Mouse (Mus musculus) Patski (cell line): Measurements from ENCODE around the gene Fut4. TPM values are rescaled to one million over a fixed set of nuclear protein-coding genes. Genes with fewer than 3 reads are reported as not detected.

ENCODE experiments used
- ATAC-seq: fragments of 100-300 bp; one replicate; pipeline ENCODE4 v1.8.0; 2021
- CTCF ChIA-PET: fragments of 350-600 bp; sonication (Branson Sonifier 250); formaldehyde crosslinking; loops from one replicate; lab custom pipeline; 2022; ENCODE audit warnings: inconsistent platforms; lab: Charles Lee
- POLR2A ChIA-PET: fragments of 350-600 bp; sonication (Branson Sonifier 250); formaldehyde crosslinking; loops from one replicate; lab custom pipeline; 2022; ENCODE audit warnings: antibody characterized with exemption, inconsistent platforms; lab: Charles Lee
- DNase-seq: peaks from one replicate; pipeline ENCODE4 v3.0.0-alpha.2; 2011; ENCODE audit warnings: low read depth, low spot score
- H3K27me3 ChIP-seq: fragments of 371-371 bp; one replicate; pipeline ENCODE4 v1.5.1; 2021
- CTCF ChIP-seq: fragments of 100-300 bp; IDR thresholded peaks from one replicate; pipeline ENCODE4 v1.5.1; 2021
- in situ Hi-C: fragments of 300-500 bp; cut with MboI; formaldehyde crosslinking; loops from 3 replicates; pipeline ENCODE4 v1.11.1; 2018; ENCODE audit warnings: low pct_unique_long_range_greater_than_20kb, mixed read lengths
- polyA plus RNA-seq: library from polyadenylated mRNA; unstranded; gene quantifications from one replicate; pipeline ENCODE4 v1.2.3, GENCODE M21; 2021

The Fut4 gene
- polyA plus RNA-seq, 1 experiment from 2014 or later: 0.03 TPM

GRCm38 (mm10) chr9:14699288-14699640 is 52.9 kb downstream of the Fut4 start:
- ATAC-seq: no peak
- ChIA-PET CTCF (interaction anchor here (0.7 to 3.8 kb wide), 19 partner anchors 9 to 832 kb away, joined by 3 to 26 read pairs (median 5); no protein-coding TSS in a partner anchor), POLR2A (interaction anchor here (0.6 to 1.0 kb wide), 3 partner anchors 170 to 319 kb away, joined by 3 to 4 read pairs (median 3); no protein-coding TSS in a partner anchor)

GRCm38 (mm10) chr9:14698582-14699287 is 53.5 kb downstream of the Fut4 start:
- peak; percentile 57 for ATAC-seq
- peak; percentile 97 for TF ChIP-seq CTCF
- ChIA-PET POLR2A (interaction anchor here (0.6 to 1.0 kb wide), 3 partner anchors 170 to 319 kb away, joined by 3 to 4 read pairs (median 3); no protein-coding TSS in a partner anchor), CTCF (interaction anchor here (0.6 to 3.8 kb wide), 21 partner anchors 9 to 831 kb away, joined by 3 to 26 read pairs (median 5); no protein-coding TSS in a partner anchor)
- peak; percentile 53 for DNase-seq
- no peaks in the 10 kb centered on the region for H3K27me3 ChIP-seq
- in situ Hi-C loops: loop anchor here (5.0 kb wide), 2 partner anchors 186 to 351 kb away; no protein-coding TSS in a partner anchor

More at GRCm38 (mm10) chr9:14699288-14699640, 52.9 kb downstream of the Fut4 start:
- H3K27me3 ChIP-seq: no peaks in the 10 kb centered on the region
- in situ Hi-C loops: loop anchor here (5.0 kb wide), 2 partner anchors 187 to 352 kb away; no protein-coding TSS in a partner anchor
- no peak for DNase-seq
- no peak for TF ChIP-seq CTCF

Other genes starting within 250 kb of the Fut4 start
- 44.1 TPM for gene Amotl1, start 107.3 kb downstream of the Fut4 start, polyA plus RNA-seq
- gene Piwil4, start 11.7 kb downstream of the Fut4 start, polyA plus RNA-seq: 0.17 TPM
- not detected for gene 1700012B09Rik, start 18.6 kb upstream of the Fut4 start, polyA plus RNA-seq
- gene Mre11a, start 32.3 kb upstream of the Fut4 start, polyA plus RNA-seq: 16.5 TPM
- gene Ankrd49, start 32.5 kb upstream of the Fut4 start, polyA plus RNA-seq: 13.5 TPM
- gene Gpr83, start 107.8 kb upstream of the Fut4 start, polyA plus RNA-seq: not detected
- not detected for gene Izumo1r, start 151.6 kb upstream of the Fut4 start, polyA plus RNA-seq